Mouse (Mus musculus): ENCODE data around the gene Tmcc3.

DNA sequence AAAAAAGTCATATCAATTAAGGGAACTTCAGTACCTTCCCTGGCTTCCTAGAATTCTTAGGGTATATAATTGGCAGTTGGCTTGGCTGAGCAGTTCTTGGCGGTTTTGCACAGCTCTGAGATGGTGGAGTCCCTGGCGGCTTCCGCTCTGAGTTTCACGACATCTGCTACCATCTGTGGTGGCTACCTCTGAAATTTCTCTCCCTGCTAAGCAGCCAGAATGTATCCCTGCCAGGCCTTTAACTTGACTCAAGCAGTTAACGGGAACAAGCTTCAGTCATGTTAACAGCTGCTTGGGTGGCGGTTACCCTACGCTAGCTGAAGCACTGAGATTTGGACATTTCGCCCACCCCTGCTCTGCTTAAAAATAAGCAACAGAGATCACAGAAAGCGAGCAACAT, 284.0 kb downstream of the Tmcc3 start:
- TF ChIP-seq CTCF (conservative IDR thresholded peaks at IDR 0.05 in 1 of 2, IDR thresholded peaks at IDR 0.05 in 1 of 2; ENCODE audit: low read depth in 2 of 2, low read length in 2 of 2) = no peak
- no peak for TF ChIP-seq ZMIZ1 (IDR thresholded peaks at IDR 0.05; ENCODE audit: low read depth, low read length)
